Mouse (Mus musculus) granulocyte monocyte progenitor cell, adult 5-6 weeks (primary cell): Measurements from ENCODE around the gene Pole. TPM values are rescaled to one million over a fixed set of nuclear protein-coding genes. Genes with fewer than 3 reads are reported as not detected.

Experiments used
- total RNA-seq, 2 experiments: library from RNA; stranded (forward) in 1 of 2; stranded (reverse) in 1 of 2; fragments of 200-712, 200-1000 nt in 1 of 2; fragments of >200 nt in 1 of 2; fragmentation: Nextera tagmentation in 1 of 2; gene quantifications; 2 replicates each; pipeline ENCODE4 v1.2.3; 2014 to 2017

Pole gene
- total RNA-seq, 2 experiments from 2014 or later = 46.4 to 92.1 TPM

Other genes starting within 250 kb of the Pole start
- 5.2 and 20.4 TPM in 2 replicates for gene Gm17655, start 213.8 kb upstream of the Pole start, total RNA-seq (2014; fragmentation: Nextera tagmentation)
- gene Gm17655, start 213.8 kb upstream of the Pole start, total RNA-seq (2017) = 4.4 and 12.0 TPM in 2 replicates
- 0.73 and 1.7 TPM in 2 replicates for gene Gm35315, start 191.9 kb upstream of the Pole start, total RNA-seq (2014; fragmentation: Nextera tagmentation)
- 0.72 and 1.6 TPM in 2 replicates for gene Gm35315, start 191.9 kb upstream of the Pole start, total RNA-seq (2017)
- not detected in 2 replicates for gene Plcxd1, start 186.3 kb upstream of the Pole start, total RNA-seq (2014; fragmentation: Nextera tagmentation)
- not detected in 2 replicates for gene Plcxd1, start 186.3 kb upstream of the Pole start, total RNA-seq (2017)
- gene Gtpbp6, start 178.1 kb upstream of the Pole start, total RNA-seq (2014; fragmentation: Nextera tagmentation) = 20.4 and 32.2 TPM in 2 replicates
- 9.2 and 14.0 TPM in 2 replicates for gene Gtpbp6, start 178.1 kb upstream of the Pole start, total RNA-seq (2017)
- 6.4 and 8.4 TPM in 2 replicates for gene Zfp605, start 176.2 kb upstream of the Pole start, total RNA-seq (2014; fragmentation: Nextera tagmentation)
- gene Zfp605, start 176.2 kb upstream of the Pole start, total RNA-seq (2017) = 3.3 and 9.3 TPM in 2 replicates
- gene Chfr, start 150.5 kb upstream of the Pole start, total RNA-seq (2014; fragmentation: Nextera tagmentation) = 28.0 and 33.3 TPM in 2 replicates
- 39.4 and 45.1 TPM in 2 replicates for gene Chfr, start 150.5 kb upstream of the Pole start, total RNA-seq (2017)
- gene Golga3, start 109.6 kb upstream of the Pole start, total RNA-seq (2014; fragmentation: Nextera tagmentation) = 16.9 and 23.9 TPM in 2 replicates
- 19.4 and 22.8 TPM in 2 replicates for gene Golga3, start 109.6 kb upstream of the Pole start, total RNA-seq (2017)
- gene Ankle2, start 55.3 kb upstream of the Pole start, total RNA-seq (2014; fragmentation: Nextera tagmentation) = 31.4 and 42.7 TPM in 2 replicates
- 53.1 and 68.9 TPM in 2 replicates for gene Ankle2, start 55.3 kb upstream of the Pole start, total RNA-seq (2017)
- gene Pgam5, start 16.4 kb upstream of the Pole start, total RNA-seq (2014; fragmentation: Nextera tagmentation) = 37.7 and 42.2 TPM in 2 replicates
- 41.4 and 45.0 TPM in 2 replicates for gene Pgam5, start 16.4 kb upstream of the Pole start, total RNA-seq (2017)
- gene Pxmp2, start 120 bp upstream of the Pole start, total RNA-seq (2014; fragmentation: Nextera tagmentation) = 9.7 TPM in 1 of 2 replicates, not detected in the other
- gene Pxmp2, start 120 bp upstream of the Pole start, total RNA-seq (2017) = 4.3 and 6.3 TPM in 2 replicates
- gene P2rx2, start 56.9 kb downstream of the Pole start, total RNA-seq (2014; fragmentation: Nextera tagmentation) = not detected in 2 replicates
- not detected in 2 replicates for gene P2rx2, start 56.9 kb downstream of the Pole start, total RNA-seq (2017)
- not detected in 2 replicates for gene Lrcol1, start 58.4 kb downstream of the Pole start, total RNA-seq (2014; fragmentation: Nextera tagmentation)
- not detected in 2 replicates for gene Lrcol1, start 58.4 kb downstream of the Pole start, total RNA-seq (2017)
- 25.2 and 29.7 TPM in 2 replicates for gene Fbrsl1, start 162.2 kb downstream of the Pole start, total RNA-seq (2014; fragmentation: Nextera tagmentation)
- gene Fbrsl1, start 162.2 kb downstream of the Pole start, total RNA-seq (2017) = 9.5 and 12.6 TPM in 2 replicates